ENCODE assay signal across 7 mouse cellular contexts in the genomic region with DNA sequence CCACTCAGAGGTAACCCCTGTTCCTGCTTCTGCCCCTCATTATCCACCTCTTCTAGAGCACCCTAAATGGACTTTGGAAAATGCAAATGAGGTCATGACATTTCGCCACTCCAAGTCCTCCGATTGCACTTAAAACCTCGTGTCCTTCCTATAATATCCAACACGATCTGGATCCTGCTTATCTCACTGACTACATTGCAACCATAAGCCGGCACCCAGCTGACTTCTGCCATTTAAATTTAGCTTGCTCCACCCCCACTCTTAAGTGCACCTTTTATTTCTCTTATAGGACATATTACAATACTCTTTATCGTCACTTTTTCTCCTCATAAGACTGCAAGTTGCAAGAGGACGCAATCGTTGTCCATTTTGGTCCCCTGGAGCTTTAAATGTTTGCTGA. TPM values are rescaled to one million over a fixed set of nuclear protein-coding genes. Genes with fewer than 3 reads are reported as not detected.
DNase-seq lines count a peak whose midpoint lies in the region; ATAC-seq lines count a peak whose summit lies in the region.

No protein-coding gene starts in this region.

- ATAC-seq in lung, embryonic 16.5 days (ENCODE audit: low read depth), result no peak
- no peak for ATAC-seq in forebrain, embryonic 16.5 days
- no peak for ATAC-seq in limb, embryonic 15.5 days (ENCODE audit: insufficient number of reproducible peaks, low FRiP score, low TSS enrichment, low read depth)
- no peak for ATAC-seq in stomach, embryonic 15.5 days (ENCODE audit: insufficient read depth, low FRiP score, low read depth)

- peak overlapping the region; percentile 97; the same call in 1 of the 2 replicates for H3K27ac ChIP-seq in lung, embryonic 16.5 days (ENCODE audit: low read length)
- H3K27ac ChIP-seq in forebrain, embryonic 16.5 days (ENCODE audit: low read length), result peak overlapping the region; percentile 96
- peak overlapping the region; percentile 98; the same call in 1 of the 2 replicates for H3K27ac ChIP-seq in limb, embryonic 15.5 days
- H3K27ac ChIP-seq in stomach, embryonic 15.5 days, result peak overlapping the region; percentile 96

- H3K4me3 ChIP-seq in lung, embryonic 16.5 days (ENCODE audit: low read length), result peak overlapping the region; percentile 90
- peak overlapping the region; percentile 84 for H3K4me3 ChIP-seq in forebrain, embryonic 16.5 days (replicated peaks; ENCODE audit: low read length)
- peak overlapping the region; percentile 70 for H3K4me3 ChIP-seq in limb, embryonic 15.5 days
- peak overlapping the region; percentile 65 for H3K4me3 ChIP-seq in stomach, embryonic 15.5 days (replicated peaks)

- H3K27me3 ChIP-seq in lung, embryonic 16.5 days (ENCODE audit: control insufficient read depth, insufficient read depth, low read depth, low read length), result no peaks in the 10 kb centered on the region
- H3K27me3 ChIP-seq in forebrain, embryonic 16.5 days (replicated peaks; ENCODE audit: control insufficient read depth, insufficient read depth, low read length), result no peaks in the 10 kb centered on the region
- H3K27me3 ChIP-seq in limb, embryonic 15.5 days, result no peaks in the 10 kb centered on the region
- H3K27me3 ChIP-seq in stomach, embryonic 15.5 days (replicated peaks), result no peaks in the 10 kb centered on the region

- peaks cover 35% of the 10 kb centered on the region for H3K36me3 ChIP-seq in lung, embryonic 16.5 days (ENCODE audit: control insufficient read depth, insufficient read depth, low read length)
- H3K36me3 ChIP-seq in forebrain, embryonic 16.5 days (ENCODE audit: control insufficient read depth, insufficient read depth), result peaks cover 17% of the 10 kb centered on the region
- H3K36me3 ChIP-seq in limb, embryonic 15.5 days, result peaks cover 48% of the 10 kb centered on the region
- H3K36me3 ChIP-seq in stomach, embryonic 15.5 days, result peaks cover 38% of the 10 kb centered on the region

- WGBS in lung, embryonic 16.5 days, result 86% methylated on average over 8 of the region's 8 CpGs
- 88% methylated on average over 8 of the region's 8 CpGs for WGBS in forebrain, embryonic 16.5 days
- WGBS in limb, embryonic 15.5 days, result 89% methylated on average over 8 of the region's 8 CpGs
- 88% methylated on average over 8 of the region's 8 CpGs for WGBS in stomach, embryonic 15.5 days

- H3K9ac ChIP-seq in lung, embryonic 16.5 days (ENCODE audit: low read length), result no peak overlapping the region
- H3K9ac ChIP-seq in forebrain, embryonic 16.5 days (replicated peaks; ENCODE audit: low read depth, low read length), result no peak overlapping the region
- no peak overlapping the region; the same call in 1 of the 2 replicates for H3K9ac ChIP-seq in limb, embryonic 15.5 days
- no peak overlapping the region for H3K9ac ChIP-seq in stomach, embryonic 15.5 days

- peaks cover 12% of the 10 kb centered on the region; the same call in 1 of the 2 replicates for H3K4me1 ChIP-seq in lung, embryonic 16.5 days (replicated peaks; ENCODE audit: control insufficient read depth, insufficient read depth, low read length)
- peaks cover 16% of the 10 kb centered on the region for H3K4me1 ChIP-seq in forebrain, embryonic 16.5 days (replicated peaks; ENCODE audit: control insufficient read depth, insufficient read depth, low read length)
- H3K4me1 ChIP-seq in limb, embryonic 15.5 days, result peaks cover 3% of the 10 kb centered on the region; the same call in 1 of the 2 replicates
- H3K4me1 ChIP-seq in stomach, embryonic 15.5 days, result no peaks in the 10 kb centered on the region

- H3K4me2 ChIP-seq in lung, embryonic 16.5 days (ENCODE audit: low read depth, low read length), result peak overlapping the region; percentile 67
- peak overlapping the region; percentile 69 for H3K4me2 ChIP-seq in forebrain, embryonic 16.5 days (ENCODE audit: low read length)
- peak overlapping the region; percentile 46 for H3K4me2 ChIP-seq in limb, embryonic 15.5 days
- peak overlapping the region; percentile 54 for H3K4me2 ChIP-seq in stomach, embryonic 15.5 days

- no peak for DNase-seq in lung, postnatal 4 days
- no peak for DNase-seq in ovary, postnatal 36 days (ENCODE audit: low spot score)
- DNase-seq in layer of hippocampus, adult 9-11 months, result no peak

- H3K9me3 ChIP-seq in lung, embryonic 16.5 days (ENCODE audit: control insufficient read depth, low read length), result peaks cover 5% of the 10 kb centered on the region; the same call in 1 of the 2 replicates
- no peaks in the 10 kb centered on the region for H3K9me3 ChIP-seq in forebrain, embryonic 16.5 days (ENCODE audit: control insufficient read depth, low read length)
- H3K9me3 ChIP-seq in limb, embryonic 15.5 days, result 0 out of 2 replicates have a peak, but pooled peaks cover 7% of the 10 kb centered on the region
- no peaks in the 10 kb centered on the region for H3K9me3 ChIP-seq in stomach, embryonic 15.5 days

RNA-seq across cellular contexts. Expression of a gene that starts 0.8 kb away (rescaled TPM):
- 4.9 and 7.0 TPM in 2 replicates for polyA plus RNA-seq in lung, embryonic 16.5 days (2015; fragmentation: Nextera tagmentation; extraction: Ambion mirVana)
- polyA plus RNA-seq in forebrain, embryonic 16.5 days (2015; fragmentation: Nextera tagmentation; extraction: Ambion mirVana), result 8.0 and 9.5 TPM in 2 replicates
- polyA plus RNA-seq in limb, embryonic 15.5 days (2015; fragmentation: Nextera tagmentation; extraction: Ambion mirVana), result 5.9 and 7.1 TPM in 2 replicates
- polyA plus RNA-seq in stomach, embryonic 15.5 days (2015; fragmentation: Nextera tagmentation; extraction: Ambion mirVana), result 5.4 and 6.0 TPM in 2 replicates

RNA-seq across cellular contexts. Expression of a gene that starts 3.5 kb away (rescaled TPM):
- not detected in 2 replicates for polyA plus RNA-seq in lung, embryonic 16.5 days (2015; fragmentation: Nextera tagmentation; extraction: Ambion mirVana)
- not detected in 2 replicates for polyA plus RNA-seq in forebrain, embryonic 16.5 days (2015; fragmentation: Nextera tagmentation; extraction: Ambion mirVana)
- polyA plus RNA-seq in limb, embryonic 15.5 days (2015; fragmentation: Nextera tagmentation; extraction: Ambion mirVana), result not detected in 2 replicates
- polyA plus RNA-seq in stomach, embryonic 15.5 days (2015; fragmentation: Nextera tagmentation; extraction: Ambion mirVana), result not detected in 2 replicates

RNA-seq across cellular contexts. Expression of a gene that starts 13.9 kb away (rescaled TPM):
- polyA plus RNA-seq in lung, embryonic 16.5 days (2015; fragmentation: Nextera tagmentation; extraction: Ambion mirVana), result 26.7 and 27.0 TPM in 2 replicates
- 52.7 and 62.4 TPM in 2 replicates for polyA plus RNA-seq in forebrain, embryonic 16.5 days (2015; fragmentation: Nextera tagmentation; extraction: Ambion mirVana)
- 32.0 and 33.8 TPM in 2 replicates for polyA plus RNA-seq in limb, embryonic 15.5 days (2015; fragmentation: Nextera tagmentation; extraction: Ambion mirVana)
- 27.7 and 28.6 TPM in 2 replicates for polyA plus RNA-seq in stomach, embryonic 15.5 days (2015; fragmentation: Nextera tagmentation; extraction: Ambion mirVana)

RNA-seq across cellular contexts. Expression of a gene that starts 17.1 kb away (rescaled TPM):
- 5.3 and 5.5 TPM in 2 replicates for polyA plus RNA-seq in lung, embryonic 16.5 days (2015; fragmentation: Nextera tagmentation; extraction: Ambion mirVana)
- 50.5 and 59.1 TPM in 2 replicates for polyA plus RNA-seq in forebrain, embryonic 16.5 days (2015; fragmentation: Nextera tagmentation; extraction: Ambion mirVana)
- polyA plus RNA-seq in limb, embryonic 15.5 days (2015; fragmentation: Nextera tagmentation; extraction: Ambion mirVana), result 31.0 and 37.3 TPM in 2 replicates
- polyA plus RNA-seq in stomach, embryonic 15.5 days (2015; fragmentation: Nextera tagmentation; extraction: Ambion mirVana), result 19.2 and 20.8 TPM in 2 replicates

RNA-seq across cellular contexts. Expression of a gene that starts 17.3 kb away (rescaled TPM):
- polyA plus RNA-seq in lung, embryonic 16.5 days (2015; fragmentation: Nextera tagmentation; extraction: Ambion mirVana), result 5.5 and 5.7 TPM in 2 replicates
- 5.9 and 6.5 TPM in 2 replicates for polyA plus RNA-seq in forebrain, embryonic 16.5 days (2015; fragmentation: Nextera tagmentation; extraction: Ambion mirVana)
- 4.9 and 6.3 TPM in 2 replicates for polyA plus RNA-seq in limb, embryonic 15.5 days (2015; fragmentation: Nextera tagmentation; extraction: Ambion mirVana)
- polyA plus RNA-seq in stomach, embryonic 15.5 days (2015; fragmentation: Nextera tagmentation; extraction: Ambion mirVana), result 5.5 and 7.7 TPM in 2 replicates
